Mouse (Mus musculus): ENCODE data around the gene Krtap1-4.
"Not testable (repeated sequence)": the region's sequence is repeated elsewhere in the genome, so short reads cannot be mapped to it uniquely, and the experiment has no call there.

Krtap1-4 gene

GRCm38 (mm10) chr11:99583245-99583704 is at the start of gene Krtap1-4:
Gene Krtap1-4 (minus strand): TSS chr11:99583654.
- DNase-seq (ENCODE audit: low read depth), result no peak

DNA sequence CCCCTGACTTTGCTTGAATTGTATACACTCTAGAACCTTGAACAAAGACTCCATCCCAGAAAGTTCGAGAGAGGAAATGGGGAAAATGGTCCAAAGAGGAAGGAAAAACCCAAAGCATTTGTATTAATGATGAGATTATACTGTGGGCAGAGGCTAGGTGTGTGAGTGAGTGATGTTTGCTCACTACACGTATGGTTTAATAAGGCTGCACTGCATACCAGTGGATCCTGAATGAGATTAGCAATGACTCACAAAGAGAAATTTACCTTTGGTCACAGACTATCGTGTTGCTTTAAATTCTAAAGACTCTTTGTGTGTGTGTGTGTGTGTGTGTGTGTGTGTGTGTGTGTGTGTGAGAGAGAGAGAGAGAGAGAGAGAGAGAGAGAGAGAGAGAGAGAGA is 47.4 kb upstream of the Krtap1-4 start:
- no peak for DNase-seq (ENCODE audit: low read depth)

DNA sequence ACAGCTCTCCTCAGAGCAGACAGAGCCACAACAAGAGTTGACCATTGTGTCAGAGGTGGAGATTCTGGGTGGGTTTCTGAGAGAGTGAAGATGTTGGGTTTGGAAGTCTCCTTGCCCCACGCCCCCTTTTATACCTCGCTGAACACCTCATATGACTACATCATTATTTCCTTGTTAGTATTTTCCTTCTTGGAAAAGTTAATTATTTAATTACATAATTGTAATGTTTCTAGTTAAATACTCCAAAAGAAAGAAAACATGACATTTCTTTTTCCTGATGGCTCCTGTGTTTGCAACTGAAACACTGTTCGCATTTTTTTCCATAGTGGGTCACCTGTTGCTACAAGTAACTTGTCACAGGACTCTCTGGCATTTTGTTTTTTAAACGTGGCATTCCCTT is 44.7 kb upstream of the Krtap1-4 start, which contains the start of gene Krtap4-1:
Gene Krtap4-1 (minus strand): TSS at position 101 of the 400 bp plus-strand sequence.
- no peak for DNase-seq (ENCODE audit: low read depth)

- DNase-seq (ENCODE audit: low read depth), result no peak
These were observed 36.9 kb upstream of the Krtap1-4 start, which contains the start of gene Gm11562 for GRCm38 (mm10) chr11:99620335-99620734. Gene Gm11562 (minus strand): TSS chr11:99620435.

DNA sequence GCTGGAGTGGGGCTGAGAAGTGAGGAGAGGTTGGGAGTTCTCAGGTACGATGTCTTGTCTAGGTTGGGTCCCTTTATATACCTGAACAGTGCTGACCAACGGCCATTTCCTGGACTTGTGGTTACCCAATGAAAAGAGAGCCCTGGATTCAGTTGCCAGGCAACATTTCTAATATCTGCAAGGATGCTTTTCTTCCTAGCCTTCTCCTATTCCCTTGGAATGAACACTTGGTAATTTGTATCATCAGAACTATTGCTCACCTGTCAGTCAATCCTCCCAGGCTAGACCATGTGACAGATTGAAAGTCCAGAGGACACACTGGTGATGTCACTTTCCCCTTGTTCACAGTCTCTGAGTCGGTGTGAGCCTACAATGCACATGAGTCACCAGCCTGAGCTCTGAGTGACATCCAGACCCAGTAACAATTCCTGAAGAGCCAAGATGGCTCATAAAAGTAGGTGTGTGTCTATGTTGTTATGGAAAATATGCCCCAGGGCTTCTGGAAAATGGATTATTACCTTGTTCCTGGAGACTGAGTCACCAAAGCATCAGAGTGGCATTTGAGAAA is 31.4 kb upstream of the Krtap1-4 start, which contains the start of gene Krtap2-4:
Gene Krtap2-4 (minus strand): TSS at position 51 of the 568 bp plus-strand sequence.
- DNase-seq (ENCODE audit: low read depth), result no peak

- DNase-seq (ENCODE audit: low read depth), result not testable (repeated sequence)
These were observed 26.6 kb upstream of the Krtap1-4 start, which contains the start of gene Gm11937 for GRCm38 (mm10) chr11:99610089-99610488. Gene Gm11937 (minus strand): TSS chr11:99610189.

DNA sequence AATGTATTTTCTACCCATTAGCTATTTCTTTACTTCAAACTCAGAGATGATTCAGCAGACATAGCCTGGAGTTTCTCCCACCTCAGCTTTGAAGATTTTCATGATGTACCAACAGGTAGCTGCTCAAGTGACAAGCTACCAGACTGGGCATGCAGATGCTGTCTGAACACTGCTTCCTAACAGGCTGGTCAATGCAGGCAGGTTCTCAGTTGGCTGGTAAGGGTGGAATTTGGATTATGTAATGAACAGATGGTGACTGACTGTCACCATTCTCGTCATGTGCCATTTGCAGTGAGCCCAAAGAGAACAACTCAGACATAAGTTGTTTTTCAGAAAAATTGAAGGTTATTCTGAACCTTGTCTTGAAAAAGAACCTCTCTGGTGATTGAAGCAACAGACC is 25.7 kb upstream of the Krtap1-4 start:
- DNase-seq (ENCODE audit: low read depth), result no peak

- DNase-seq (ENCODE audit: low read depth), result not testable (repeated sequence)
These were observed 19.8 kb upstream of the Krtap1-4 start, which contains the start of gene Gm11938 for GRCm38 (mm10) chr11:99603208-99603607. Gene Gm11938 (minus strand): TSS chr11:99603308.

GRCm38 (mm10) chr11:99597742-99598141 is 14.3 kb upstream of the Krtap1-4 start, which contains the start of gene Krtap9-3:
Gene Krtap9-3 (minus strand): TSS chr11:99598105.
- not testable (repeated sequence) for DNase-seq (ENCODE audit: low read depth)

- no peak for DNase-seq (ENCODE audit: low read depth)
These were observed 7.5 kb upstream of the Krtap1-4 start, which contains the start of gene Krtap1-3 for GRCm38 (mm10) chr11:99590981-99591380. Gene Krtap1-3 (minus strand): TSS chr11:99591339.

DNA sequence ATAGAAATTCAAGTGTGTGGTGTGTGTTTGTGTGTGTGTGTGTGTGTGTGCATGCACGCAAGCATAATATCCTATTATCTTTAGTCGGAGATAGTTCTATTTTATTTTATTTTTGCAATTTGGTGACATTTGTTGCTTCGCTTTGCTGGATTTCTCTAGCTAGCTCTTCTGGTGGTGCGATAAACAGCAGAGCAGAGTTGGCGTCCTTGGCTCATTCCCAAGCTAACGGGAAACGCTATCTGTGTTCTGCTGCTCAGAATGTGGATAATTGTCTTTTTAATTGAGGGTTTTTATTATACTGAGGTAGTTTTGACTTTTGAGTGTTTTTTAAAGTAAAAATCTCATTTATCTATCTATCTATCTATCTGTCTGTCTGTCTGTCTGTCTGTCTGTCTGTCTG is 1.6 kb upstream of the Krtap1-4 start:
- DNase-seq (ENCODE audit: low read depth), result no peak

DNA sequence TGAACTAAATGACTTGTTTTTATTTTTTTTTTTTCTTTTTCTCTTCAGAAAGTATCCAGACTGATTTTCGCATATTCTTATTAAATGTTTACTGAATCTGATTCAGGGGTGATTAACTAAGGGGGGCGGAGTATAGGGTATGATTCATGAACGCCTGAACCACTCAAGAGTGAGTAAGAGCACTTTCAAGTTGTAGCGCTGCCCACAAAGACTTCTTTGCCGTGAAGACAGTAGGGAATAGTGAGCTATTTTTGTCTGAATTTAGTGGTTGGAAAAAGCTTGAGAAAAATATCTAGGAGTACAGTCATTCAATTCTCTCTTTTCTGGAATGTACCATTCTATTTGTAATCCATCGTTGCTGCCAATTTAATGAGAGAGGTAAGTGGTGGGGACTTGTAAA is 1.9 kb downstream of the Krtap1-4 start:
- no peak for DNase-seq (ENCODE audit: low read depth)

GRCm38 (mm10) chr11:99581051-99581450 is 2.4 kb downstream of the Krtap1-4 start:
- no peak for DNase-seq (ENCODE audit: low read depth)

DNA sequence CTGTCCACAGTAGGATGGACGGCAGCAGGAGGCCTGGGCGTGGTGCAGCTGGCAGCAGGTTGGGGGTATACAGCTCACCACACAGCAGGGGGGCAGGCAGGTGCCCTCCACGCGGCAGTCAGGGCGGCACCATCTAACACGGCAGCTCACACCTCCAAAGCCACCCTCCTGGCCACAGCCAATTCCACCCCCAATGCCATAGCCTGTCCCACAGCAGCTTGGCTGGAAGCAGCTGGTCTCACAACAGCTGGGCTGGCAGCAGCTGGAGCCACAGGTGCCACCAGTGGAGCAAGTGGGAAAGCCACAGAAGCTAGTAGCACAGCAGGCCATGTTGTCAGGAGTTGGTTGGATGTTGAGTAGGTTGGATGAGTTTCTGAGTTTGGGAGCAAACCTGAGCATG is 2.8 kb downstream of the Krtap1-4 start, which contains the start of gene Krtap1-5:
Gene Krtap1-5 (minus strand): TSS at position 381 of the 400 bp plus-strand sequence.
- DNase-seq (ENCODE audit: low read depth), result no peak

- peak; percentile 42 for DNase-seq (ENCODE audit: low read depth)
These were observed 9.3 kb downstream of the Krtap1-4 start for GRCm38 (mm10) chr11:99574106-99574505.

GRCm38 (mm10) chr11:99573164-99573563 is 10.3 kb downstream of the Krtap1-4 start:
- DNase-seq (ENCODE audit: low read depth), result no peak

DNA sequence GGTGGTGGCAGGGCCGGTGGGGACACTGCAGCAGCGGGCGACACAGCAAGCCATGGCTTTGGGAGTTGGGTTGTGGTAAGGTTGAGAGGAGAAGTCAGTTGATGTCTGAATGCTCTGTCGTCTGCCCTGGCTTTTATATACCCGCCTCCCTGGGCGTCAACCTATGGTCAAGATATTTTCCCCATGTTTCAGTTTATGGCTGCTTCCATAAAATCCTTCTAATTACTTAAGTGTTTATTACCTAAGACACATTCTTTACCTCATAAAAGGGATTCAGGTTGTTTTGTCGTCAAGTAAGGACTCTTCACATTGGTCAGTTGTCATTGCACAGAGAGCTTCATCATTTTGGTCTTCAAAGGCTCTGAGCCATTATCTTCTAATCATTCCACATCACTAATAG is 16.9 kb downstream of the Krtap1-4 start, which contains the start of gene Krtap3-1:
Gene Krtap3-1 (minus strand): TSS at position 101 of the 400 bp plus-strand sequence.
- DNase-seq (ENCODE audit: low read depth), result no peak

DNA sequence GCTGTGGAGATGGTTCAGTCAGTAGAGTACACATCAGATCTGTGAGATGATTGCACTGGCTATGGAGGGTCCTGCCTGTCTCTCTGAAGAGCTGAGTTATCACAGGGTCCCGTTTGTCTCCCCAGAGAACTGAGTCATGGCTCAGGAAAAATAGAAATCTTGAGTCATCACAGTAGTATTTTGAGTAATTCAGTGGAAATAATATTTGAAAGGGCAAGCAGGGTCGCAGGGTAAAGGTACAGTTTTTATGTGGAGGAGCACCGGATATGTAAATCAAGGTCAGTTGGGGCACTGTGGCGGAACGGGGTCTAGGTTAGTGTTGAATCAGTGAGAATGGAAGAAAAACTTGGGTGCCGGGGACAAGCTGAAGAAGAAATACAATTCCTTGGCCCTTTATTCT is 20.9 kb downstream of the Krtap1-4 start:
- DNase-seq (ENCODE audit: low read depth), result no peak

DNA sequence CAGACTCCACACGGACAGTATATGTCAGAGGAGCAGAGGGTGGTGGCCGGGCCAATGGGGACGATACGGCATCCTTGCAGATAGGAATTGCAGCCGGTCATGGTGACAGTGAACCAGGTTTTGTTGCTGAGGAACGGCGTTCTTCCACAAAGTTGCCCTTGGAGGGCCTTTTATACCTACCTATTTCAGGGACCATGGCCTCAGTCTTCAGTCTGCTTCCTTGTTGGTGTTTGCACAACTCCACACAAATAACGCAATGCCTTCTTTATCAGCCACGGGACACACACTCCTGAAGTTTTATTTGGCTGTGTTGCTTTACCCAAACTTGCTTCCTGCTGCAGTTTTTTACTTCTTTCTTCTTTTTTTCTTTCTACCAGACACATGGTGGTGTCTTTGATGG is 24.1 kb downstream of the Krtap1-4 start, which contains the start of gene Gm11939:
Gene Gm11939 (minus strand): TSS at position 101 of the 400 bp plus-strand sequence.
- DNase-seq (ENCODE audit: low read depth), result no peak

GRCm38 (mm10) chr11:99557976-99558745 is 25.3 kb downstream of the Krtap1-4 start:
- no peak for DNase-seq (ENCODE audit: low read depth)

DNA sequence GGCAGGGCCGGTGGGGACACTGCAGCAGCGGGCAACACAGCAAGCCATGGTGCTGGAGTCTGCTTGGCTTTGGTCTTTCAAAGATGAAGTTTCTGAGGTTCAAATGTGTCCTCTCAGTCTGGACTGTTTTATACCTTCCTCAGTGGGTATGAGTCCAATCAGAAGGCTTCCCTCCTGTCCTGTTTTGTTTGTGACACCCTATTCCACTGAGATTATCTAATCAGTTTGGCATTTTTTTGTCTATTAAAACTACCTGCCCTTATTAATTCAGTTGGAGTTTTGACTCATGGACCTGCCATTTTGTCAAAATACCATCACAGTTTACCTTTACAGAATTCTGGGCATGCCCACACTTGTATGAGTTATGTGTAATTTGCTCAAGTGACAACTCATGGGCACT is 26.7 kb downstream of the Krtap1-4 start, which contains the start of gene Krtap3-2:
Gene Krtap3-2 (minus strand): TSS at position 101 of the 400 bp plus-strand sequence.
- DNase-seq (ENCODE audit: low read depth), result no peak

GRCm38 (mm10) chr11:99556195-99556594 is 27.3 kb downstream of the Krtap1-4 start:
- no peak for DNase-seq (ENCODE audit: low read depth)
